Mouse (Mus musculus) T-cell, adult 2 months (primary cell): ENCODE measurements around the gene Wdr3.

Source experiments
- DNase-seq: peaks from one replicate; pipeline ENCODE4 v3.0.0; 2022; ENCODE audit warnings: low spot score

The Wdr3 gene

DNA sequence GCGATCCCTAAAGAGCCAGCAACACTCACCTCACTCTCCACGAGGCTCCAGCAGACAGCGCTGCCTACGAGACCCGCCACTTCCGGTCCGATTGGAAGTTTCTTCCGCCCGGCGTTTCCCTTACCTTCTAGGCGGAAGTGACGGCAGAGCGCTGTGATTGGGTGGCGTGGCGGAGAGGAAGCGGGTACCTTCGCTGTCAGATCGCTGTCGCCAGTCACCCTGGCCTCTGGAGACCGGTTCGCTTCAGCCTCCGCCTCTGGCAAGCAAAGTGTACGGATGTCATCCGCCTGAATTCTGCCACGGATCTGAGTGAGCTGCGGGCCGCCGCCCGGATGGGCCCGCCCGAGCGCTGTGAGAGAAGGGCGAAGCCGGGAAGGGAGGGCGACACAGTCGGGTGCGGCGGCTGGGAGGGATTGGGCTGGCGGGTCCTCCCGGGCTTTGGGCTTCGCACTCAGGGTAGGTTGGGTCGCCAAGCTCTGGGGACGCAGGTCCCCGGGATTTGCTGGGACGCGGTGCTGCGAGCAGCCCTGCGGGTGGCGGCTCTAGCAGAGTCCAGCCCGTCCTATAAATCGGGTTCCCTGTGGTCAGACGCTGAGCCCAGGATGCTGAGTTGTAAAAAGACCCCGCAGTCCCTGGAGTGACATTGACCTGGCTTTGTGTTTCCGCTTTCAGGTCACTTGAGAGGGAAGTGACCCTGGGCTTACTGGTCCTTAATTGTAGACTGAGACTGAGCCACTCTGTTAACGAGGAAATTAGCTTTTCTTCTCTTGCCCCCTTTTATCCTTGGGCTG, at the start of gene Wdr3, which contains the start of gene Gdap2:
Wdr3 (minus strand) TSS at position 93 of the 791 bp plus-strand sequence.
Gdap2 (plus strand) TSS at position 67 of the 791 bp plus-strand sequence.
- DNase-seq, result peak; percentile 97

DNA sequence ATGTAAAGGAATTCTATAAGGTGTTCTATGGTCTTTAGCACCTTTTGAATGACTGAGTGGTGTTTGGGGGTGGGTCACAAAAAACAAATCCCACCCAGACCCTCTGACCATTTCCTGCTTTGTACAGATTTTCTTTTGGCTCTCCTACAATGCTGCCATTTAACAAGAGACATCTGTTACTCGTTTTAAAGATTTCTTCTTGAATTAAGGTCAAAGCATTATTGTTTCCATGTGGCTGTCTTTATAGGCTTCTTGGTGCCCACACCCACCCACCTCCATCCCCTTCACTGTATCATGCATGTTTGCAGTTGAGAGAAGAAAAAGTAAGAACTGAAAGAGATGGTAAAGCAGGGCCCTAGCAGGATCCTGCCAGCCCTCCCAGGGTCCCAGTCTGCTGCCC, 44.8 kb upstream of the Wdr3 start:
- no peak for DNase-seq

DNA sequence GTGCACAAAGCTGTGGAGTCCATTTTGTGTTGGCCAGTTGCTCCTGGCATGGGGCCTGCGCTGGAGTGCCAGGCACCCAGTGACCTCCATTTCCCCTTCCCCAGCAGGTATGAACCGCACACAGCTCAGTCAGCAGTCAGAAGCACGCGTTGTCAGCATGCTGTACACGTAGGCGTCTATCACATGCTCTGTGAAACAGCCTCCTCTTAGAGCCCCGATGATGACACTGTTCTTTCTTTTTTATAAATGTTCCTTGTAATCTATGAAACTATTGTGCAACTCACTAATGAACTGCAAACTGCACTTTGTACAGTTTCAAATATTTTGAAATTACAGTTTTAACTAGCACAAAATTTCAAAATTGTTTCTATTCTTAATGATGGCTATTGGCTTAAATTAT, 39.3 kb upstream of the Wdr3 start:
- no peak for DNase-seq

DNA sequence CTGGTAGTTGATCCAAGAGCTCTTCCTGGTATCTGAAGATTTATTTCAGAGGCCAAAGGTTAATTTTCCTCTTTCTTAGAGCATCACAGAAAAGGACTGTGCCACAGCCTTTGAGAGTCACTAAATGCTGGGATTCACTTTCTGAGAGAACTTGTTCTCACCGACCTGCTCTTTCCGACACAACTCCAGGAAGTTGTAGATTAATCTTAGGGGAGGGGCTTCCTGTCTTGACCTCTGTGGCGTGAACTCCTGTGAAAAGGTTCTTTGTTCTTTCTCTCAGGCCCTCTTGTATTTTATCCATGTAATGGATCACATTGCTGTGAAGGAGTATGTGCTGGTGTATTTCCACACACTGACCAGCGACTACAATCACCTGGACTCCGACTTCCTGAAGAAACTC, 32.0 kb upstream of the Wdr3 start:
- no peak for DNase-seq

DNA sequence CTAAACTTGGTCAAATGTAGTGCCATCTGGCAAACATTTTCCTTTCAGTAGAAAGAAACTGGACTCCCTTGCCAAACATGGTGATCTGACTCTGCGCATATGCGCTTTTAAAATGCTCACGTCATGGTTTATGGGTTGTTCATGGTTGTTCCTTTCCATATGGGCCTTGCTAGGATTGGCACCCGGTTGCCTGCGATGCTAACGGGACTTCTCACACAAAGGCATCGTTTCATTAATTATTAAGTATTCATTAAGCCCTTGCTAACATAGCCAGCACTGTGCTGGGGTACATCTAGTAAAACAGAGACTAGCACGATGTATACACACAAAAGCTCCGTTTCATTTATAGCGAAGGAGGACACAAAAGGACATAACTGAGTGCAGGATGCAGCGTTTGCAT, 27.7 kb upstream of the Wdr3 start:
- DNase-seq, result no peak

DNA sequence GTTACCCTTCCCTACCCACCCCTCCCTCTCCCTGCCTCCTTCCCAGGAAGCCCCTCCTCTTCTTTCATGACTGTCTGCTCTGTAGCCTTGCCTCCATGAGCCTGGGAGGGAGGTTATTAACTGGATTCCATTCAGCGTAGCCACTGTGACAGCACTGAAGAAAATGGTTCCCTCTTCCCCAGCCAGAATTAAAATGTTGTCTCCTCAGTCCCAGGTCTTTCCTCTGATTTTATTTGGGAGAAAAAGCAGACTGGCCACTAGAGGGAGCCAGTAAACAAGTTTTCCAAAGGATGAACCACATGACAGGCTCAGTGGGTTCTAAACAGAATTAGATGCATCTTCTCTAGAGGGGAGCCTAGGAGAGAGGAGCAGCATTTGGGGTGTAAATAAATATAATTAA, 27.2 kb upstream of the Wdr3 start:
- peak; percentile 12 for DNase-seq

DNA sequence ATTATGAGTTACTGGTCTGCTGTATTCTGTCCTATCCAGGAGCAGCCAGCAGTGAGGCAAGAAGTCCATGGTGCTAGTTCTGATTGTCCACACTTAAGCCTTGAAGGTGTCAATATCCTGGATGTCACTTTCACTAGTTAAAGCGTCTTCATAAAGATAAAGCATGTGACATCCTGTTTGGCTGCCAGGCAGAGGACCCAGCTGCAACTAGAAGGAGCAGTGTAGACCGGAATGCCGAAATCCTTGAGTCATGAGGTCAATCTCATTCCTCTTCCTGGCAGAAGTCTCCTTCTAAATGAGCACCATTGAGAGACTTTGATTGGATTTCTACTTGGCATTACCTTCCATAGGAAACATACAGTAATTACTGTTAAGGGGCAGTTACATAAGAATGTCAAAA, 18.3 kb upstream of the Wdr3 start:
- DNase-seq, result no peak

DNA sequence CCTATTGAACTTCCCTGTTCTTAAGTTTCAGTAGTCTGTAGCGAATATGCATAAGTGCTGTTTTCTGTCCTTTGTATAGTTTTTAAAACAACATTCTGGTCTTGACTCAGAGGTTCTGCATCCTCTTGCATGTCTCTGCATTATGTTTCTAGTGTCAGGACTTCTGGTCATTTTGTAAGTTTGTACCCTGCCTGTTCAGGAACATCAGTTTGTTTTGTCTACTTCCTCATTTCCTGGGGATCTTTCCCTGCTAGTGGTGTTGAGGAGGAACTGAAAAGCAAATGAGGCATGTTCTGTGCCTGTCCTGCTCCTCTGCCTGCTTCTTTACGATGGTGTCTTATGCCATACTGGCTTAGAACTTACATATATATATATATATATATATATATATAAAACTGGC, 13.8 kb upstream of the Wdr3 start:
- DNase-seq, result no peak

DNA sequence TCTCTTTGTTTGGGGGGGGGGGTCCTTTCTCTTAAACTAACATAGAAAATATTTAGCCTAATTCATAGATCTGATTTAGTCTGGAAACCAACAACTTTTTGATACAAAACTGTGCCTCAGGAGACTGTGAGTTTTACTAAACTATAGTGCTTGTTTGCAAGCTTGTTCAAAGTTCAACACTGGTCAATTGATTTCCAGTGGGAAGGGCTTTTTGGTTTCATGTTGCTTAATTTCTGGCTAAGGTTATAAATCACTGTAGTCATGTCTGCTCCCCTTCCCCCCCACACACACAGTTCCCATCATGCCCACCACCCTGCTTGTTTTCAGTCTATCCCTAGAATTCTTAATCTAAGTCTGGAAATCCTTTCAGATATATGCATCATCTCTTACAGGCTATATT, 2.8 kb upstream of the Wdr3 start:
- no peak for DNase-seq

DNA sequence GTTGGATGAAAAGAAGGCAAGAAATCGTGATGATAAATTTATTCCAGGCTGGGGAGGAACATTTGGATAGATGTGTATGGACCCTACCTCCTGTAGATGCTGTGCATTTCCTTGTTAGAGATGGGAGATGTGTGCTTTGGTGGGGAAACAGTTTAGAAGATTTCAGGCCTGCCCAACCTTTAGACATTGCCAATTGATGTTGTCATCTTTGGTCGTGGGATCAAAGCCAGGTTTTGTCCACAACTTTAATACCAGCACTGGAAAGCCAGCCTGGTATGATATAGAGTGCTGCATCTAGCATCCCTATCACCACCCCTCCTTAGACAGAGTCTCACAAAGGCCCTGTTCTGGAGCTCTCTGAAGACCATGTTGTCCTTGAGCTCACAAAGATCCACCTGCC, 1.3 kb upstream of the Wdr3 start:
- DNase-seq, result no peak

DNA sequence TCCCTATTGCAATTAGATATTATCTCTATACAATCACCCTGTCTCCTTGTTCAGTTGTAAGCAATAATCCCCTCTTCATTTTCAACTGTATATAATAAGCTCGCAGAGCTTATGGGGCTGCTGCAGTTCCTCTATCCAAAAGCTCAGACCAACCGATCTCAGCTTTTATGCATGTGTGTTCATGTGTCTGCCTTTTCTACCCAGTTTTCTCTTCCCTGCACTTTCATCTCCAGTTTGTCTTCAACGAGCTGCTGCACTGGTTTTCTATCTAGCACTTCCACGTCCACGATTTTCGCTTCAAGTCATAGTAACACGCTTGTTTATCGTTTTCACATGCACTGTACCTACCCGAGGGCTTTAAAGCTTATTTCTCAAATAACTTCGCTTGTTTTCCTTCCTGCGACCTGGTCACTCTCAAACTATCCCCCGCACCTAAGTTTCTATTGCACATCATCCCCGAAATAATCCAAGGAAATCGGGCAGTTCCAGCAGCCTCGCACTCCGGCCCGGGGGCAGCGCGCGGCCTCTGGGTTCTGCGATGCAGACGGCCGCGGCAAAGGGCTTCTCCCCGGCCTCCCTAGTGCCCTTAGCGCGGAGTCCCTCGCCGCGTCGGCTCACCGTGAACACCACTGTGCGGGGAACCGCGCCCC, 417 bp downstream of the Wdr3 start:
- no peak for DNase-seq

DNA sequence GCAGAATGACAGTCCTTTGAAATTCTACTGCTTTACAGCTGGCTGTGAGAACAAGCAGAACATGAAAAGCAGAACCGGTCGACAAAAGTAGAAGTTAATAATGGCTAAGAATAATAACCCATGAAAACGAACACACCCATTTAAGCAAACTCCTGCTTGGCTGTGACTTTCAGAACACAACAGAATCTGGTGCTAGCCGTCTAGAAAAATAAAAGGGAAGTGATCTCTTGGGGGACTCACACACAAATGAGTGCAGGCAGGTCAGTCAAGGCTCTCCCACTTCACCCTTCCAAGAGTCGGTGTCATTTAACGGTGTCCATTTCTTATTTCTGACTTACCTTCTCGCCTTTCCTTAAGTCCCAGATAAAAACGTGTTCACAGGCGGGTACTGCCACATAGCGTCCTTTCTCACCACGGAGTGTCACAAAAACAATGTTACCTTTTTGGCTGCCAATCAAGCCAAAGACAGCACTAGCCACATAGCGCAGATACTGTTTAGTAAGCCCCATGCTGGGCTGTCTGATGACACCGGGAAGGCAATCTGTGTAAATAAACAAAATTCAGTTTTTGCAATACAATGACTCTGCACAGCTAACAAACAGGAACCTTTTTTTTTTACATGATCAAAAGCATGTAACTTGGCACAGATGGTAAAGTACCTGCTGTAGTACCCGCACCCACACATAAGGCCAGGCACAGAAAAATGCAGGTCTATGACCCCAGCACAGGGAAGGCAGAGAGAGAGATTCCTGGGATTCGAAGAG, 1.3 kb downstream of the Wdr3 start:
- DNase-seq, result no peak

DNA sequence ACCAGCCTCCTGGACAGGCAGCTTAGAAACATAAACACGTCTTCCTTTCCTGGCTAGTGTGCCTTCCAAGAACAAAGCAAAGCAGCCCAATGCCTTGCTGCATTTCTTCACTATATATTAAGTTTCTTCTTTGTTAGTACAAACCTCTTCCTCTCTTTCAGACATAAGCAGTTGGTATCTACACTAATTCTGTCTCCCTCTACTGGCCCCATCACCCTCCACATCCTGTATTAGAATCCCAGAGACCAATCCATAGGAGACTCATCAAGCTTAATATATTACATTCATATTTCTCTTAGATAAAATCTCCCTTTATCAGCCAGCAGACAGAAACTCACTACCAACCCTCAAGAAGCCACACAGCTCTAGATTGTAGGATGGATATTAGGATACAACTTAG, 39.8 kb downstream of the Wdr3 start:
- no peak for DNase-seq

DNA sequence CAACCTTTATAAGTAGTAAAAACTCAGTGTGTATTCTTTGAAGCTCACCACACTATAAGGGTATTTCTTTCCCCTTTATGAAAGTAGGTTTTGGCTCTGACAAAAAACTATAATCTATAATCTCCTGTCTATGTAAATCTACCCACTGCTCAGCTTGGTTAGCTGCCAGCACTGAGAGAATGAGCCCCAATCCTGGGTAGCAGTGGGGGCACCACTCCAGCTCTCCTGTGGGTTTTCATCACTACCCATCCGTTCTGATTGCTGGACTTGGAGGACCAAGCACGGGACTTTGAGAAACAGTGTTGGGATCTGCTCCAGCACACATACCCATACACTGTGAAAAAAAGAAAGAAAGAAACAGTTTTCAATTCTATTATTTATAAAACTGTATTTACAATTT, 40.2 kb downstream of the Wdr3 start:
- no peak for DNase-seq

DNA sequence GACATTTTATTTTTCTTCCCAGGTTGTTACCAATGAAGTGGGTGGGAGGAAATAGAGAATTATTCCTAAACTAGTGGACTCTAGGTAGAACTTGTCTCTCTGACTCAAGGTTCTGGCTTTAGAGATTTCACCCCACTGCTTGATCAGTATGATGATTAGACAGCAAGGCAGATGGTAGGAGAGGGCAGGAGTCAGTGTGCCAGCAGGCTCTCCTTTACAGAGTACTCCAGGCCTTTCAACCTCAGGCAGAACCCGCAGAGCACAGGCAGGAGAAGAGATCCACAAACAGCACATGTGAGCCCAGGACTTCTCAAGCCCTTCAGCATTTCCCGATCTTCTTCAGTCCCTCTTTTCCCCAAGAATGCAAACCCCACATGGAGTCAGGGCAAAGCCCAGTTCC, 43.5 kb downstream of the Wdr3 start:
- no peak for DNase-seq

DNA sequence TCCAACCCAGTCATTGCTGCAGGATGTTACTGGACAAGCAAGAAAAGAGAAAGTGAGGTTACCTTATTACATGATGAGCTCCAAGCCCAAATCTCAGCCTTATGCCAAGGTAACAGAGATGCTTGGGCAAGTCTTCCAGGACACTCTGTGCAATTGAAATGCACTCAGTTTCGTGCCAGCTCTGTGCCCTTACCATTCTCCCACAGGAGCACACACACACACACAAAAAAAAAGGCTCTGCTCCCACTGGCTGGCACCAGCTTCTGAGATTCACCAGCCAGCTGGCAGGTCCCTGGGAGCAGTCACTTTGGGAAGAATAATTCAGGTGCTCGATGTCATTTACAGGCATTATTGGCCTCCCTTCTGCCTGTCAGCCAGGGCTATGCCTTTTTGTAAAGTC, 55.5 kb downstream of the Wdr3 start:
- DNase-seq, result no peak

DNA sequence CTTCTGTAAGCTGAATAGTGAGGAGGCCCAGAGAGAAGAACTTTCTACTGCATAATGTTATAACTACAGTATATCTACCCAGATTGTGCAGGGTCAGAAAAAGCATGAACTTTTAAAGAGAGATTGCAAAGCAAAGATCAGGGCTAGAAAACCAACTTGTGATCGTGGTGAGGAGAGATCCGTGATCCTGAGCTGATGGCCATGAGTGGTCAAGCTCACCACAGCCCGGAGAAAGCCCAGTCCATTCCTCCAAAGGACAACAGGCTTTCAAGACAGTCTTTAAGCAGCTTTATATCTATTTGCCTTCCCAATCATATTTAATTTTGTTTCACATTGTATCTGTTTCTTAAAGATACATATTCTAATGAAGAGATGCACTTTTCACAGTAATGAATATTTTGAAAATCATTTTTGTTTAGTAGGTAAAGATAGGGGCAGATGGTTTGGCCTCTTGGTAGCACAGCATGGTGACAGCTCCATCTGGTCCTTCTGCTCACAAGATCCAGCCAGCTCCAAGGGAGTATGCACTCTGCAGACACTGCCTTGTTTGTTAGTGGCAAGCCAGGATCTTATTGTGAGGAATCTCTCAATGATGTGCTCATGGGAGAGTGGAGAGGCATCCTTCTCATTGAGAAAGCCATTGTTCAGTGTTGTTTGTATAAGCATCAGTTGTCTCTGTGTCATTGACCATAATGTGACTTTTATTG, 59.7 kb downstream of the Wdr3 start:
- DNase-seq, result no peak
